19 mouse cellular contexts compared by ENCODE assay signal in genomic region chr2:181775786-181776185, GRCm38 (mm10). TPM values are rescaled to one million over a fixed set of nuclear protein-coding genes. Genes with fewer than 3 reads are reported as not detected.
DNase-seq lines count a peak whose midpoint lies in the region; ATAC-seq and TF ChIP-seq lines count a peak whose summit lies in the region.
"Had no signal": no experiment of that assay in that cellular context is flagged by ENCODE, and none has a peak within 500 bp of the region (broad histone marks: within the 10 kb centered on the region; RNA-seq: fewer than 3 reads in every experiment).

No protein-coding gene starts in this region.

- H3K27me3 ChIP-seq in stomach, postnatal 0 days (ENCODE audit: control insufficient read depth, insufficient read depth, low read length), result no peaks in the 10 kb centered on the region
- no peaks in the 10 kb centered on the region for H3K27me3 ChIP-seq in midbrain, embryonic 11.5 days (ENCODE audit: control insufficient read depth, insufficient read depth, low read length)
- H3K27me3 ChIP-seq: heart, embryonic 12.5 days had no signal

- no peak overlapping the region for H3K4me3 ChIP-seq in layer of hippocampus, adult 2 months
- H3K4me3 ChIP-seq in stomach, postnatal 0 days (ENCODE audit: low read depth, low read length), result no peak overlapping the region
- no peak overlapping the region for H3K4me3 ChIP-seq in midbrain, embryonic 11.5 days (ENCODE audit: low read depth, low read length)
- H3K4me3 ChIP-seq: heart, embryonic 12.5 days had no signal

- no peak for ATAC-seq in stomach, postnatal 0 days (ENCODE audit: low FRiP score, low TSS enrichment)
- no peak for ATAC-seq in midbrain, embryonic 11.5 days (ENCODE audit: low FRiP score)

- H3K4me2 ChIP-seq in stomach, postnatal 0 days (replicated peaks; ENCODE audit: low read depth), result no peak overlapping the region
- no peak overlapping the region for H3K4me2 ChIP-seq in midbrain, embryonic 11.5 days
- H3K4me2 ChIP-seq: heart, embryonic 12.5 days; liver, embryonic 11.5 days; lung, embryonic 14.5 days had no signal

- no peaks in the 10 kb centered on the region for H3K9me3 ChIP-seq in stomach, postnatal 0 days (ENCODE audit: control insufficient read depth, low read length)
- no peaks in the 10 kb centered on the region for H3K9me3 ChIP-seq in midbrain, embryonic 11.5 days (ENCODE audit: control insufficient read depth, low read length)
- H3K9me3 ChIP-seq: heart, embryonic 12.5 days had no signal

- TF ChIP-seq CTCF in layer of hippocampus, adult 2 months (conservative IDR thresholded peaks at IDR 0.05), result no peak
- no peak for TF ChIP-seq CTCF in stomach, postnatal 0 days (IDR thresholded peaks at IDR 0.05; ENCODE audit: low read depth)

- 74% methylated on average over 1 of the region's 1 CpGs for WGBS in stomach, postnatal 0 days
- WGBS in midbrain, embryonic 11.5 days, result 68% methylated on average over 1 of the region's 1 CpGs

- H3K4me1 ChIP-seq in stomach, postnatal 0 days (replicated peaks; ENCODE audit: control insufficient read depth, insufficient read depth), result no peaks in the 10 kb centered on the region
- H3K4me1 ChIP-seq in midbrain, embryonic 11.5 days (ENCODE audit: control insufficient read depth, insufficient read depth, low read length), result peaks cover 16% of the 10 kb centered on the region
- H3K4me1 ChIP-seq: heart, embryonic 12.5 days had no signal

- no peak for TF ChIP-seq EP300 in stomach, postnatal 0 days (optimal IDR thresholded peaks at IDR 0.05)

- H3K9ac ChIP-seq in stomach, postnatal 0 days (ENCODE audit: low read length), result no peak overlapping the region
- H3K9ac ChIP-seq in midbrain, embryonic 11.5 days (ENCODE audit: low read length), result no peak overlapping the region
- H3K9ac ChIP-seq: heart, embryonic 12.5 days; lung, embryonic 14.5 days had no signal

- DNase-seq in heart, adult 11 months, result peak; percentile 61
- DNase-seq in heart, adult 8-10 months (ENCODE audit: low spot score), result no peak
- no peak for DNase-seq in layer of hippocampus, adult 2 months (ENCODE audit: low spot score in 2 of 2)
- no peak for DNase-seq in layer of hippocampus, postnatal 25 days (ENCODE audit: extremely low spot score in 1 of 2, low spot score in 1 of 2)
- peak; percentile 51 to 61 for DNase-seq in cerebellum, adult 18-20 months
- peak; percentile 31 to 45 for DNase-seq in cerebellum, postnatal 36 days
- no peak for DNase-seq in stomach, postnatal 0 days (ENCODE audit: low spot score)
- no peak for DNase-seq in midbrain, embryonic 11.5 days (ENCODE audit: low spot score, missing footprints)
- DNase-seq: adrenal gland, postnatal 14 days; layer of hippocampus, adult 9-11 months; lung, embryonic 14.5 days; midbrain, embryonic 14.5 days; right cerebral cortex, adult 18-20 months; thymus, adult 18-20 months had no signal

- H3K36me3 ChIP-seq in stomach, postnatal 0 days (ENCODE audit: control insufficient read depth, insufficient read depth, low read length), result no peaks in the 10 kb centered on the region
- H3K36me3 ChIP-seq in midbrain, embryonic 11.5 days (ENCODE audit: control insufficient read depth, insufficient read depth, low read length), result no peaks in the 10 kb centered on the region
- H3K36me3 ChIP-seq: heart, embryonic 12.5 days had no signal

- 0 out of 2 replicates have a peak overlapping the region, but pooled peaks have one; percentile 14 for H3K27ac ChIP-seq in layer of hippocampus, adult 2 months
- no peak overlapping the region for H3K27ac ChIP-seq in stomach, postnatal 0 days (replicated peaks)
- H3K27ac ChIP-seq in midbrain, embryonic 11.5 days (ENCODE audit: low read depth, low read length), result no peak overlapping the region
- H3K27ac ChIP-seq: macrophage had no signal

RNA-seq across cellular contexts. Expression of gene Myt1, which starts 12.7 kb away (rescaled TPM):
- not detected for total RNA-seq in heart, adult 8-10 months (2022)
- 10 to 100 TPM; 32.3 to 34.0 TPM for total RNA-seq in layer of hippocampus, adult 2 months (2021)
- total RNA-seq in layer of hippocampus, postnatal 25 days (2021), result 10 to 100 TPM; 26.4 to 34.5 TPM
- polyA plus RNA-seq in stomach, postnatal 0 days (2015; fragmentation: Nextera tagmentation; extraction: Ambion mirVana), result 0.29 and 0.40 TPM in 2 replicates
- polyA plus RNA-seq in midbrain, embryonic 11.5 days (2014; fragmentation: Nextera tagmentation; extraction: Ambion mirVana), result 28.7 and 31.0 TPM in 2 replicates
- total RNA-seq: heart, postnatal 25 days had no signal
- polyA plus RNA-seq: kidney, embryonic 14.5 days; macrophage had no signal

Comparison
In these comparisons a context has a peak if more than half of its experiments do, and no peak if none do; other contexts are left out.
1. DNase-seq: peak in heart, adult 11 months (single experiment), cerebellum, adult 18-20 months (2 of 2) and cerebellum, postnatal 36 days (2 of 2); none in heart, adult 8-10 months (single experiment), layer of hippocampus, adult 2 months (0 of 2), layer of hippocampus, postnatal 25 days (0 of 2), stomach, postnatal 0 days (single experiment) and midbrain, embryonic 11.5 days (single experiment).
2. RNA of gene Myt1, which starts 12.7 kb away (total RNA-seq): 26.4 to 34.5 TPM in layer of hippocampus, postnatal 25 days and 32.3 to 34.0 TPM in layer of hippocampus, adult 2 months; not detected in heart, adult 8-10 months; every median in the first group is over 10 times any median in the second.